Mouse (Mus musculus): Measurements from ENCODE around the gene Cnr2. TPM values are rescaled to one million over a fixed set of nuclear protein-coding genes. Genes with fewer than 3 reads are reported as not detected.

The Cnr2 gene
- polyA plus RNA-seq, 1 experiment from 2014 or later = 0.71 TPM

DNA sequence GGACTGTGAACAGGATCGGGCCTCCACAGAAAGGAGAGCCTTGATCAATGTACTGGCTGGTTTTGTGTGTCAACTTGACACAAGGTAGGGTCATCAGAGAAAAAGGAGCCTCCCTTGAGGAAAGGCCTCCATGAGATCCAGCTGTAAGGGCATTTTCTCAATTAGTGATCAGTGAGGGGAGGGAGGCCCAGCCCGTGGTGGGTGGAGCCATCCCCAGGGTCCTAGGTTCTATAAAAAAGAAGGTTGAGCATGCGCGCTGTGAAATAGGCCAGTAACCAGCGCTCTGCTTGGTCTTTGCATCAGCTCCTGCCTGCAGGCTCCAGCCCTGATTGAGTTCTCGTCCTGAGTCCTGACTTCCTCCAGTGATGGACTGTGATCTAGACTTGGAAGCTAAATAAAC lies 10.7 kb upstream of the Cnr2 start:
- no peak for TF ChIP-seq CTCF (IDR thresholded peaks at IDR 0.05; ENCODE audit: low read depth)
- no peak for DNase-seq
- Histone ChIP-seq H3K36me3 (ENCODE audit: insufficient read depth) (no peaks in the 10 kb centered on the region), H3K27ac (ENCODE audit: low read depth) (no peak overlapping the region), H3K9ac (no peak overlapping the region), H3K4me2 (no peak overlapping the region), H3K9me3 (ENCODE audit: low read depth, low read length) (no peaks in the 10 kb centered on the region), H3K4me1 (ENCODE audit: insufficient read depth) (0 out of 2 replicates have a peak, but pooled peaks cover 3% of the 10 kb centered on the region), H3K4me3 (ENCODE audit: low read depth, low read length) (no peak overlapping the region), H3K27me3 (ENCODE audit: insufficient read depth, low read length) (no peaks in the 10 kb centered on the region)
- 61% methylated on average over 6 of the region's 6 CpGs for WGBS
- no peak for ATAC-seq (ENCODE audit: insufficient read depth)

DNA sequence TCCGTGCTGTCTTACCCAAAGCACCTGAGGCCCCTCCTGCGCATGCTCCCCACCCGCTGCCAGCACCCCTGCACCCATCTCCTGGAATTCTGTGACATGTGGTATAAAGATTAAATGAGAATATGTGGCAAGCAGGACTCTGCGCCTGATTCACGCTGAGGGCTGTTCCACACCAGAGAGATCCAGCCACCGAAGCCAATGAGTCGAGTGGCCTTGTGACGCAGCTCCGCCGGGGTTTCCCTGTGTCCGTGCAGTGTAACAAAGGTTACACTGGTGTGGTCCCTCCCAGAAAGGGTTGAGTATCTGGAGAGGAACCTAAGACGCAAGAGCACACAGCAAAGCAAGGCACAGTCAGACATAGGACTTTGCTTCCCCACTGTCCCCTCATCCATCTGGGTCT lies 9.5 kb upstream of the Cnr2 start:
- TF ChIP-seq CTCF (IDR thresholded peaks at IDR 0.05; ENCODE audit: low read depth) = no peak
- no peak overlapping the region for H3K27ac ChIP-seq (ENCODE audit: low read depth)
- no peak overlapping the region for H3K4me2 ChIP-seq
- H3K4me1 ChIP-seq (ENCODE audit: insufficient read depth) = 0 out of 2 replicates have a peak, but pooled peaks cover 3% of the 10 kb centered on the region
- no peaks in the 10 kb centered on the region for H3K9me3 ChIP-seq (ENCODE audit: low read depth, low read length)
- no peaks in the 10 kb centered on the region for H3K36me3 ChIP-seq (ENCODE audit: insufficient read depth)
- no peak for ATAC-seq (ENCODE audit: insufficient read depth)
- H3K4me3 ChIP-seq (ENCODE audit: low read depth, low read length) = no peak overlapping the region
- no peak for DNase-seq
- no peak overlapping the region for H3K9ac ChIP-seq
- 90% methylated on average over 12 of the region's 12 CpGs for WGBS
- H3K27me3 ChIP-seq (ENCODE audit: insufficient read depth, low read length) = no peaks in the 10 kb centered on the region

DNA sequence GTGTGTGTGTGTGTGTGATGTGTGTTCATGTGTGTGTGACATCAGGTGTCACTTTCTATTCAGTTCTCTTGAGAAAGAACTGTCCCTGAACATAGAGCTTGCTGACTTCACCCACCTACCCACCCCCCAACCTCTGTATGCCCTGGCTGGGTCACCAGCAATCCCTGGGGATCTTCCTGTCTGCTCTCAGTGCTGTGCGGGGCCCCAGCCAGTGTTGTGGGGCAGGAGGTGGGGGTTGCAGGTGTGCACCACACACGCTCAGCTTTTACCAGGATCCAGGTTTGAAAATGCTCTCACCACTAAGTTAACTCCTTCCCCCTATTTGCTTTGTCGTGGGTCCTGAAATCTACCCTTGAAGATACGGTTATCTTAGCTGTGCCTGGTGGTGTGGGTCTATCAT lies 9.0 kb upstream of the Cnr2 start:
- 68% methylated on average over 4 of the region's 4 CpGs for WGBS

DNA sequence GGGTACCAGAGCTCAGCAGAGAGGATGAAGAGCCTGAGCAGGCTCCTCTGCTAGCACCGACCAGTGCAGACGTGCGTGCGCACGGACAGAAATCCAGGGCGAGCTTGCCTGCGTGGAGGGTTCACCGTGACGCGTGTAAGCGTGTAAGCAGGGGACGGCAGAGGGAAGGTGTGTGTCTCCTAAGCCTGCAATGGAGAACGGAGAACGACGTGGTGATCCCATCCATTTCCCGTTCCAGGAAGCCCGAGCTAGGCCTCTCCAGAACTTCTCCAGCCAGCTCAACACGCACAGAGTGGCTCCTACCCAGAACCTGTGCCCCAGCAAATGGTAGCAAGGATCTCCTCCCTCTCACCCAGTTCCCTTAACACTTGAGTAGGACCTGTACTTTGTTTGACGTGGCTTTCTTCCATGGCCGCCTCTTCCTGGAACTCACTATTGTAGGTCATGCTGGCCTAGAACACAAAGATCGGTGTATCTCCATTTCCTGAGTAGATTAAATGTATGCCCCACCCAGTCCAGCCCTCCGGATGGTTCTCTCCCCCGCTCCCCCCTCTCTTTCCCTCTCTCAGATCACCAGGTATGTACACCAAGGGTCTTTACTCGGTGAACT lies 6.6 kb upstream of the Cnr2 start:
- H3K36me3 ChIP-seq (ENCODE audit: insufficient read depth) = no peaks in the 10 kb centered on the region
- no peak overlapping the region for H3K27ac ChIP-seq (ENCODE audit: low read depth)
- H3K9ac ChIP-seq = no peak overlapping the region
- no peaks in the 10 kb centered on the region for H3K4me1 ChIP-seq (ENCODE audit: insufficient read depth)
- ATAC-seq (ENCODE audit: insufficient read depth) (no peak), DNase-seq (no peak)
- no peaks in the 10 kb centered on the region for H3K27me3 ChIP-seq (ENCODE audit: insufficient read depth, low read length)
- H3K4me2 ChIP-seq = no peak overlapping the region
- no peak overlapping the region for H3K4me3 ChIP-seq (ENCODE audit: low read depth, low read length)
- TF ChIP-seq CTCF (IDR thresholded peaks at IDR 0.05; ENCODE audit: low read depth) = no peak
- WGBS = 88% methylated on average over 24 of the region's 24 CpGs
- H3K9me3 ChIP-seq (ENCODE audit: low read depth, low read length) = no peaks in the 10 kb centered on the region

More for the DNA sequence above, 9.0 kb upstream of the Cnr2 start:
- H3K27ac ChIP-seq (ENCODE audit: low read depth) = no peak overlapping the region
- ATAC-seq (ENCODE audit: insufficient read depth) (no peak), DNase-seq (no peak)
- no peak overlapping the region for H3K9ac ChIP-seq
- TF ChIP-seq CTCF (IDR thresholded peaks at IDR 0.05; ENCODE audit: low read depth) = no peak
- no peaks in the 10 kb centered on the region for H3K27me3 ChIP-seq (ENCODE audit: insufficient read depth, low read length)
- no peak overlapping the region for H3K4me2 ChIP-seq
- no peaks in the 10 kb centered on the region for H3K36me3 ChIP-seq (ENCODE audit: insufficient read depth)
- no peaks in the 10 kb centered on the region for H3K9me3 ChIP-seq (ENCODE audit: low read depth, low read length)
- H3K4me1 ChIP-seq (ENCODE audit: insufficient read depth) = 0 out of 2 replicates have a peak, but pooled peaks cover 3% of the 10 kb centered on the region
- no peak overlapping the region for H3K4me3 ChIP-seq (ENCODE audit: low read depth, low read length)

DNA sequence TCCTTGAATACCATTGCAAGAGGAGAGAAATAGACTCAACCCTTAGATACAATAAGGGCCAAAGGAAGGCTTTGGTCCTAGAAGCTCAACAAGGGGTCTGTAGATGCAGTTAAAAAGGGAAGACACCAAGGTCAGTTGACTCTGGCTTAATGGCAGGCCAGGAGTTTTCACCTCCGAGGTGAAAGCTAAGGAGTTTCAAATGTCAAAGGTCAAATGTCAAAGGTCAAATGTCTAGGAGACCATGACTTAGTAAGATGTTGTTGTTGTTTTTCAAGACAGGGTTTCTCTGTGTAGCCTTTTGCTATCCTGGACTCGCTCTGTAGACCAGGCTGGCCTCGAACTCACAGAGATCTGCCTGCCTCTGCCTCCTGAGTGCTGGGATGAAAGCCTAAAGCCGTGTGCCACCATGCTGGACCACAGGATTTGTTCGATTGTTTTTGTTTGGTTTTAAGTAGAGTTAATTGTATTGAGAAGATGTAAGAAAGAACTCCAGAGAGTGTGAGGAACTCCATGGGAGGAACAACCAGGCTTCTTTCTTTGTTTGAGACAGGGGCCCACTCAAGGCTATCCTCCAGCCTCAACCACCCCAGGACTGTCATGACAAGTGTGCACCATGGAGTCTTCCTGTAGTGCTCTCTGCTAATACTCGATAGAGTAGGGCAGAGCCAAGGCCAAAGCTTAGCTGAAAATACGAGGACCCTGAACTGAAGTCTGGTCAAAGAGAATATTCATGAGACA lies 5.9 kb upstream of the Cnr2 start:
- TF ChIP-seq CTCF (IDR thresholded peaks at IDR 0.05; ENCODE audit: low read depth) = no peak
- no peak overlapping the region for H3K27ac ChIP-seq (ENCODE audit: low read depth)
- H3K9me3 ChIP-seq (ENCODE audit: low read depth, low read length) = no peaks in the 10 kb centered on the region
- no peaks in the 10 kb centered on the region for H3K36me3 ChIP-seq (ENCODE audit: insufficient read depth)
- H3K4me1 ChIP-seq (ENCODE audit: insufficient read depth) = no peaks in the 10 kb centered on the region
- ATAC-seq (ENCODE audit: insufficient read depth) = no peak
- H3K9ac ChIP-seq = no peak overlapping the region
- WGBS = 78% methylated on average over 7 of the region's 7 CpGs
- H3K4me3 ChIP-seq (ENCODE audit: low read depth, low read length) = no peak overlapping the region
- no peaks in the 10 kb centered on the region for H3K27me3 ChIP-seq (ENCODE audit: insufficient read depth, low read length)
- no peak overlapping the region for H3K4me2 ChIP-seq
- DNase-seq = no peak

DNA sequence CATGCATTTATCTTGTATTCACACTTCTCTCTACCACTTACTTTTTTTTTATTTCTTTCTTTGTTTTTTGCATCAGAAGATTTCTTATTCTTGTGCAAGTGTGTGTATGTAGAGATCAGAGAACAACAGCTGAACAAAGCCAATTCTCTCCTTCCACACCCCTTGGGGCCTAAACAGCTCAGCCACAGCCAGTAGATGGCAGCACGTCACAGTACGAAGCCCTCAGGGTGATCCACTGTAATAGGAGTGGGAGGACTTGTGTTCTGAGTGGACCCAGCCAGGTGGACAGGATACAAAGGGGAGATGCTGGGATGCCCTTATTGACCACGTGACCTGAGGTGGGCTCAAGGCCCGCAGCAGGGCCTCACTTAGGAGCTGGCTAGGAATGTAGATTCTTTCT lies 5.3 kb upstream of the Cnr2 start:
- Histone ChIP-seq H3K4me1 (ENCODE audit: insufficient read depth) (no peaks in the 10 kb centered on the region), H3K36me3 (ENCODE audit: insufficient read depth) (no peaks in the 10 kb centered on the region), H3K9ac (no peak overlapping the region), H3K27me3 (ENCODE audit: insufficient read depth, low read length) (no peaks in the 10 kb centered on the region), H3K9me3 (ENCODE audit: low read depth, low read length) (no peaks in the 10 kb centered on the region), H3K4me3 (ENCODE audit: low read depth, low read length) (no peak overlapping the region), H3K4me2 (no peak overlapping the region), H3K27ac (ENCODE audit: low read depth) (no peak overlapping the region)
- peak; percentile 87 for TF ChIP-seq CTCF (IDR thresholded peaks at IDR 0.05; ENCODE audit: low read depth)
- 4% methylated on average over 4 of the region's 4 CpGs for WGBS
- DNase-seq (peak; percentile 88), ATAC-seq (ENCODE audit: insufficient read depth) (peak; percentile 85)

DNA sequence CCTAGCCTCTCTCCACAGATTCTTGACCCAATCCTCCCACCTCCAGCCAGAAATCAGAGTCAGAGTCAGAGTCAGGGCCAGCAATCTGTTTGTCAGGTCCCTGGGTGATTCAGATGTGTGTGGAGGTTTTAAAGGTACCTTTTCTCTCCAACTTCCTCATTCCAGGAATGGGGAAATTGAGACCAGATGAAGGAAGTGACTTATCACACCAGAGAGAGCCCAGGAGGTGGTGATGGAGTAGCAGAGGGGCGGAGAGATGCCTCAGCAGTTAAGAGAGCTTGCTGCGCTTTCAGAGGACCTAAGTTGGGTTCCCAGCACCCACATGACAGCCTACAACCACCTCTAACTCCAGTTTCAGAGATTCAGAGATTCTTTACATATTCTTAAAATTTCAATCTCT lies 3.7 kb upstream of the Cnr2 start:
- Histone ChIP-seq H3K4me1 (ENCODE audit: insufficient read depth) (no peaks in the 10 kb centered on the region), H3K4me3 (ENCODE audit: low read depth, low read length) (no peak overlapping the region), H3K36me3 (ENCODE audit: insufficient read depth) (no peaks in the 10 kb centered on the region), H3K27ac (ENCODE audit: low read depth) (no peak overlapping the region), H3K27me3 (ENCODE audit: insufficient read depth, low read length) (no peaks in the 10 kb centered on the region), H3K9me3 (ENCODE audit: low read depth, low read length) (no peaks in the 10 kb centered on the region), H3K9ac (no peak overlapping the region), H3K4me2 (no peak overlapping the region)
- 74% methylated on average over 2 of the region's 2 CpGs for WGBS
- ATAC-seq (ENCODE audit: insufficient read depth) (no peak), DNase-seq (no peak)
- TF ChIP-seq CTCF (IDR thresholded peaks at IDR 0.05; ENCODE audit: low read depth) = no peak
